Mouse (Mus musculus) adrenal gland, adult 2 months (tissue): Measurements from ENCODE around the gene Btbd7. TPM values are rescaled to one million over a fixed set of nuclear protein-coding genes. Genes with fewer than 3 reads are reported as not detected.

Experiments used
- DNase-seq: peaks from one replicate; pipeline ENCODE4 v3.0.0; 2021
- polyA plus RNA-seq: library from polyadenylated mRNA; depleted of rRNA; stranded (reverse); fragments of >200 nt; gene quantifications from 2 replicates; pipeline ENCODE4 v1.2.3, GENCODE M21; 2012
- total RNA-seq, 2 experiments: library from RNA; stranded (reverse); gene quantifications; 2 replicates each; pipeline ENCODE4 v1.2.3; 2021

Gene Btbd7
- total and polyA plus RNA-seq, 3 experiments, result 9.5 to 49.2 (median 37.4) TPM

GRCm38 (mm10) chr12:102782841-102783240, 95.4 kb downstream of the Btbd7 start:
- no peak for DNase-seq

GRCm38 (mm10) chr12:102779452-102779851, 98.8 kb downstream of the Btbd7 start:
- DNase-seq, result no peak

- no peak for DNase-seq
These were observed 100.1 kb downstream of the Btbd7 start for GRCm38 (mm10) chr12:102778151-102778550.

- no peak for DNase-seq
These were observed 102.2 kb downstream of the Btbd7 start for GRCm38 (mm10) chr12:102776035-102776434.

GRCm38 (mm10) chr12:102772676-102773075, 105.6 kb downstream of the Btbd7 start:
- no peak for DNase-seq

GRCm38 (mm10) chr12:102771601-102772000, 106.7 kb downstream of the Btbd7 start:
- no peak for DNase-seq

- no peak for DNase-seq
These were observed 109.3 kb downstream of the Btbd7 start for GRCm38 (mm10) chr12:102769000-102769399.

GRCm38 (mm10) chr12:102763696-102764095, 114.6 kb downstream of the Btbd7 start:
- DNase-seq, result peak; percentile 69

- no peak for DNase-seq
These were observed 116.6 kb downstream of the Btbd7 start for GRCm38 (mm10) chr12:102761668-102762067.

GRCm38 (mm10) chr12:102758936-102759335, 119.3 kb downstream of the Btbd7 start:
- peak; percentile 29 for DNase-seq

GRCm38 (mm10) chr12:102758403-102758756, 119.9 kb downstream of the Btbd7 start, which contains the start of gene Gm20604:
TSS of gene Gm20604 (minus strand) at chr12:102758672.
- DNase-seq, result no peak

GRCm38 (mm10) chr12:102757689-102758402, 120.4 kb downstream of the Btbd7 start, which contains the start of the genes Gm28051, Gon7 and Ubr7:
TSS of gene Gm28051 (minus strand) at chr12:102757765.
TSS of gene Gon7 (minus strand) at chr12:102757803.
TSS of gene Ubr7 (plus strand) at chr12:102757967.
- DNase-seq, result peak; percentile 97

- DNase-seq, result no peak
These were observed 121.1 kb downstream of the Btbd7 start for GRCm38 (mm10) chr12:102757055-102757688.

GRCm38 (mm10) chr12:102756304-102756703, 122.0 kb downstream of the Btbd7 start:
- DNase-seq, result no peak

GRCm38 (mm10) chr12:102748256-102748655, 130.0 kb downstream of the Btbd7 start:
- no peak for DNase-seq

GRCm38 (mm10) chr12:102744839-102745238, 133.4 kb downstream of the Btbd7 start:
- no peak for DNase-seq

- DNase-seq, result peak; percentile 96
These were observed 134.4 kb downstream of the Btbd7 start, which contains the start of the genes Moap1 and Tmem251 for GRCm38 (mm10) chr12:102743589-102744574. TSS of gene Moap1 (minus strand) at chr12:102743661. TSS of gene Tmem251 (plus strand) at chr12:102743762.

GRCm38 (mm10) chr12:102743036-102743588, 135.2 kb downstream of the Btbd7 start:
- peak; percentile 22 for DNase-seq

GRCm38 (mm10) chr12:102742056-102742455, 136.2 kb downstream of the Btbd7 start:
- no peak for DNase-seq

GRCm38 (mm10) chr12:102740285-102740684, 138.0 kb downstream of the Btbd7 start:
- DNase-seq, result no peak

GRCm38 (mm10) chr12:102739096-102739495, 139.2 kb downstream of the Btbd7 start:
- DNase-seq, result no peak

GRCm38 (mm10) chr12:102733381-102733780, 144.9 kb downstream of the Btbd7 start:
- DNase-seq, result peak; percentile 64
